Comparison of ENCODE assay signal across 20 mouse cellular contexts in genomic region chr11:86610239-86610638, GRCm38 (mm10).
DNase-seq lines count a peak whose midpoint lies in the region; ATAC-seq and TF ChIP-seq lines count a peak whose summit lies in the region.
"Had no signal": no experiment of that assay in that cellular context is flagged by ENCODE, and none has a peak within 500 bp of the region (broad histone marks: within the 10 kb centered on the region; RNA-seq: fewer than 3 reads in every experiment).

No protein-coding gene starts in this region.

- H3K4me3 ChIP-seq in liver, embryonic 16.5 days (ENCODE audit: low read depth, low read length) = no peak overlapping the region
- H3K4me3 ChIP-seq in midbrain, postnatal 0 days (ENCODE audit: low read depth, low read length) = no peak overlapping the region
- H3K4me3 ChIP-seq: embryonic facial prominence, embryonic 12.5 days; forebrain, embryonic 15.5 days; kidney, embryonic 15.5 days; midbrain, embryonic 13.5 days; neural tube, embryonic 12.5 days had no signal

- peak overlapping the region; percentile 34 for H3K4me2 ChIP-seq in liver, embryonic 16.5 days (ENCODE audit: low read depth, low read length)
- H3K4me2 ChIP-seq in midbrain, postnatal 0 days (ENCODE audit: low read depth, low read length, poor library complexity, severe bottlenecking) = no peak overlapping the region
- H3K4me2 ChIP-seq: embryonic facial prominence, embryonic 12.5 days; forebrain, embryonic 15.5 days; kidney, embryonic 15.5 days; midbrain, embryonic 13.5 days; neural tube, embryonic 12.5 days had no signal

- H3K9ac ChIP-seq in liver, embryonic 16.5 days (ENCODE audit: low read depth, low read length) = peak overlapping the region; percentile 11; the same call in 1 of the 2 replicates
- no peak overlapping the region for H3K9ac ChIP-seq in midbrain, postnatal 0 days (replicated peaks; ENCODE audit: low read length, poor library complexity, severe bottlenecking)
- H3K9ac ChIP-seq: embryonic facial prominence, embryonic 12.5 days; forebrain, embryonic 15.5 days; kidney, embryonic 15.5 days; midbrain, embryonic 13.5 days; neural tube, embryonic 12.5 days had no signal

- no peaks in the 10 kb centered on the region for H3K9me3 ChIP-seq in liver, embryonic 16.5 days (replicated peaks; ENCODE audit: control insufficient read depth, low read length)
- H3K9me3 ChIP-seq in midbrain, postnatal 0 days (ENCODE audit: low read length) = no peaks in the 10 kb centered on the region
- H3K9me3 ChIP-seq: embryonic facial prominence, embryonic 12.5 days; forebrain, embryonic 15.5 days; kidney, embryonic 15.5 days; midbrain, embryonic 13.5 days; neural tube, embryonic 12.5 days had no signal

- H3K36me3 ChIP-seq in liver, embryonic 16.5 days (ENCODE audit: control insufficient read depth, insufficient read depth) = peaks cover 10% of the 10 kb centered on the region
- H3K36me3 ChIP-seq in midbrain, postnatal 0 days (ENCODE audit: insufficient read depth, low read length) = peaks cover 6% of the 10 kb centered on the region; the same call in 1 of the 2 replicates

- peak; percentile 32 for DNase-seq in spleen, adult 12 weeks (ENCODE audit: low spot score)
- no peak for DNase-seq in spleen, postnatal 4 days (ENCODE audit: low spot score in 2 of 2)
- DNase-seq in adrenal gland, postnatal 25 days = no peak
- no peak for DNase-seq in midbrain, postnatal 0 days (ENCODE audit: low spot score)
- DNase-seq in adrenal gland, postnatal 10 days = no peak
- DNase-seq in cerebellum, postnatal 25 days = no peak
- DNase-seq: adrenal gland, adult 8-10 months; cerebellum, adult 18-20 months; gastrocnemius, postnatal 25 days; left cerebral cortex, postnatal 4 days; retina, postnatal 1 day; thymus, adult 18-20 months had no signal

- TF ChIP-seq CTCF in midbrain, postnatal 0 days (IDR thresholded peaks at IDR 0.05) = no peak

- no peaks in the 10 kb centered on the region for H3K27me3 ChIP-seq in liver, embryonic 16.5 days (ENCODE audit: control insufficient read depth, insufficient read depth, low read depth, low read length)
- no peaks in the 10 kb centered on the region for H3K27me3 ChIP-seq in midbrain, postnatal 0 days (ENCODE audit: insufficient read depth, low read length)
- H3K27me3 ChIP-seq: embryonic facial prominence, embryonic 12.5 days; forebrain, embryonic 15.5 days; kidney, embryonic 15.5 days; midbrain, embryonic 13.5 days; neural tube, embryonic 12.5 days had no signal

- H3K27ac ChIP-seq in liver, embryonic 16.5 days (ENCODE audit: low read length) = peak overlapping the region; percentile 86
- no peak overlapping the region for H3K27ac ChIP-seq in midbrain, postnatal 0 days (ENCODE audit: low read depth, low read length)
- H3K27ac ChIP-seq: embryonic facial prominence, embryonic 12.5 days; forebrain, embryonic 15.5 days; hindbrain, postnatal 0 days; kidney, embryonic 15.5 days; midbrain, embryonic 13.5 days; neural tube, embryonic 12.5 days had no signal

- ATAC-seq in erythroid progenitor cell, adult 5-6 weeks (replicated peaks; ENCODE audit: low FRiP score, poor library complexity, severe bottlenecking) = peak; percentile 82
- peak; percentile 82 for ATAC-seq in liver, embryonic 16.5 days (ENCODE audit: low read depth)
- ATAC-seq in midbrain, postnatal 0 days (ENCODE audit: low FRiP score) = no peak
- ATAC-seq: forebrain, embryonic 15.5 days; hindbrain, postnatal 0 days; midbrain, embryonic 13.5 days had no signal

- peaks cover 27% of the 10 kb centered on the region for H3K4me1 ChIP-seq in liver, embryonic 16.5 days (ENCODE audit: control insufficient read depth, low read depth, low read length)
- H3K4me1 ChIP-seq in midbrain, postnatal 0 days (ENCODE audit: insufficient read depth, low read length) = no peaks in the 10 kb centered on the region
- H3K4me1 ChIP-seq: embryonic facial prominence, embryonic 12.5 days; forebrain, embryonic 15.5 days; kidney, embryonic 15.5 days; midbrain, embryonic 13.5 days; neural tube, embryonic 12.5 days had no signal

- WGBS in liver, embryonic 16.5 days (ENCODE audit: insufficient replicate concordance) = 16% methylated on average over 3 of the region's 3 CpGs
- WGBS in midbrain, postnatal 0 days = 95% methylated on average over 3 of the region's 3 CpGs
